Mouse (Mus musculus) limb, embryonic 11.5 days (tissue): ENCODE measurements at regions not wholly inside any gene's neighbourhood (a gene's known extent, or its start where the extent isn't known, plus 50 kb on each side); places are given as distances from the start of the nearest gene placed in this dataset.
A peak's percentile ranks its signal among the peaks of the same experiment; 100 is the strongest.

Experiments used
- ATAC-seq: fragments of 200-750 bp; cut with Nextera tagmentation; 2 replicates; pipeline ENCODE4 v1.8.0; 2017; ENCODE audit warnings: low read depth; ENCODE audit not compliant: insufficient number of reproducible peaks, low FRiP score, low TSS enrichment
- DNase-seq: peaks from one replicate; pipeline ENCODE4 v3.0.0-alpha.2; 2015; ENCODE audit warnings: low spot score
- H3K27ac ChIP-seq: fragments of 300-500 bp; sonication (generic); replicated peaks from 2 replicates; pipeline ENCODE4 v1.5.1; 2014; ENCODE audit warnings: low read depth, mild to moderate bottlenecking, low read length
- H3K27me3 ChIP-seq: fragments of 300-500 bp; sonication (generic); 2 replicates; pipeline ENCODE4 v1.6.1; 2014; ENCODE audit warnings: mild to moderate bottlenecking, low read length, mixed read lengths; ENCODE audit not compliant: control insufficient read depth, insufficient read depth
- H3K36me3 ChIP-seq: fragments of 300-500 bp; sonication (generic); 2 replicates; pipeline ENCODE4 v1.6.1; 2014; ENCODE audit warnings: mild to moderate bottlenecking, low read length, moderate library complexity, mixed read lengths; ENCODE audit not compliant: control insufficient read depth, insufficient read depth
- H3K4me1 ChIP-seq: fragments of 300-500 bp; sonication (generic); 2 replicates; pipeline ENCODE4 v1.6.1; 2014; ENCODE audit warnings: low read length, mixed read lengths; ENCODE audit not compliant: control insufficient read depth, insufficient read depth
- H3K4me2 ChIP-seq: fragments of 300-500 bp; sonication (generic); 2 replicates; pipeline ENCODE4 v1.6.1; 2014; ENCODE audit warnings: low read depth, mild to moderate bottlenecking, moderate library complexity; ENCODE audit not compliant: severe bottlenecking
- H3K4me3 ChIP-seq: fragments of 300-500 bp; sonication (generic); 2 replicates; pipeline ENCODE4 v1.5.1; 2014; ENCODE audit warnings: low read depth, low read length
- H3K9ac ChIP-seq: fragments of 300-500 bp; sonication (generic); 2 replicates; pipeline ENCODE4 v1.6.1; 2014; ENCODE audit warnings: mild to moderate bottlenecking, low read length
- H3K9me3 ChIP-seq: fragments of 300-500 bp; sonication (generic); 2 replicates; pipeline ENCODE4 v1.6.1; 2016; ENCODE audit warnings: low read length; ENCODE audit not compliant: control insufficient read depth
- WGBS: fragments of 180-500 bp; shearing (Covaris S2); extraction: QIAGEN DNeasy Blood & Tissue Kit; methylation state at CpG from one replicate; pipeline ENCODE4 v1.1.7; 2014; 5-methylcytosine and 5-hydroxymethylcytosine counted together

DNA sequence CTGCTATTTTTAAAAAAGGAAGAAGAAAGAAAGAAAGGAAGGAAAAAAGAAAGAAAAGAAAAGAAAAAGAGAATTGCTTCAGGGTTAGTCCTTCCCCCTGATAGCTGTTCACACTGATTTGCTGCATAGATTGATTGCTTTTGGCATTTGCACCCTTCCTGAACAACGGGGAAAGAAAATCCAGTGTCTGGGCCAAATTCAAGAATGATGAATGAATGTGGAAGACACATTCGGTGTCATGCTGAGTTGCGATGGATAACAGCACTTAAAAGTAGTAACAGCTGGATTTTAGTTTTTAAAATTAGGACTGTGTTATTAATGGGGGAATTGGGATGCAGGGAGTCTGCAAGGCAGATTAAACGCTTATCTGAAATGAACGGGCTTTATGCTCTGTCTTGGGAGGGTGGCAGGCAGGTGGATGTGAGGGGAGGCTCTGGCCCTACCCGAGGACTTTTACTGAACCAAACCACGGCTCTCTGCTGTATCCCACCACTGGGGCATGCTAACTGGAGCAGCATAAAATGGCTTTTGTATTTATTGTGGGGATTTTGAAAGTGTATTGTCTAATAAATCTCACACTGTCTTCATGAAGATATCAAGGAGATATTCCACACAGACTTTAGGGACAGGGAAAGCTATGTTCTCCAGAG, 114.4 kb downstream of the Lca5 start:
- Histone ChIP-seq H3K4me1 (no peaks in the 10 kb centered on the region), H3K36me3 (no peaks in the 10 kb centered on the region), H3K27me3 (no peaks in the 10 kb centered on the region), H3K9me3 (no peaks in the 10 kb centered on the region), H3K4me3 (no peak overlapping the region), H3K27ac (no peak overlapping the region), H3K9ac (no peak overlapping the region), H3K4me2 (no peak overlapping the region)
- DNase-seq (no peak), ATAC-seq (no peak)
- WGBS: 50% methylated on average over 7 of the region's 7 CpGs

DNA sequence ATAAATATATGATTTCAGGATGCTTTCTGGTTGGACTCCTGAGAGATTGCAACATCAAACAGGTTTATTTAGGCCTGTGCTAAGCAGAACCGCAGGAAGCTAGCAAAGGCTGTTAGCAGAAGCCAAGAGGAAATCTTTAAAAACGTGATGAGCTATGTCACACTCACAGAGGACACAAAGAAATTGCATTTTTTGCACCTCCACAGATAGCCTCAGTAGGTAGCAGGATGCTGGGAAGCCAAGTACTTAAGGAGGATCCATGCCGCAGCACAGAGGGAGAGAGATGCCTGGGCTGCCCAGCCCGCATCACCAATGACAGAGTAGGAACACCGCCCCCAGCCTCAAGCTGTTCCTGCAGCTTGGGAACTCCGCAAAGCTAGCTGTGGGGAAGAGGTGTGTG, 115.0 kb downstream of the Lca5 start:
- no peak overlapping the region for H3K4me3 ChIP-seq
- H3K4me1 ChIP-seq: no peaks in the 10 kb centered on the region
- no peak overlapping the region for H3K4me2 ChIP-seq
- H3K9me3 ChIP-seq: no peaks in the 10 kb centered on the region
- 12% methylated on average over 6 of the region's 6 CpGs for WGBS
- H3K27me3 ChIP-seq: no peaks in the 10 kb centered on the region
- H3K36me3 ChIP-seq: no peaks in the 10 kb centered on the region
- H3K9ac ChIP-seq: no peak overlapping the region
- ATAC-seq: no peak
- peak; percentile 44 for DNase-seq
- no peak overlapping the region for H3K27ac ChIP-seq

DNA sequence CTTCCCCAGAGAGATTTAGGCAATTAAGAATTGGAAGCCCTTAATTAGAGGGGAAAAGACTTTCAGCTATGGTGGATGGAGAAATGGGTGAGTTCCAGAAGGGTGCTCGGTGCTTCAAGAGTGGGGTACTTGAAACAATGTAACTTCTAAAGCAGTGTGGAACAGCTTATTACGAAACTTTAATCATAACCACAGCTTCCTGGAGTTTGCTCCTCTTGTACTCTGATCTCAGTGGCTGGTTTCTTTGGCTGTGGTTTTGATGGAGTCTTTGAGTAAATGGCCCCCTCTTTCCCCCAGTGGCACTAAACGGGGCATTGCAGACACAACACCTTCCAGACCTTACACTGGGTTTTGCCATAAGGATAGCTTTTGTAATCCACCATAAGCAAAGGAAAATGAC, 116.6 kb downstream of the Lca5 start:
- no peaks in the 10 kb centered on the region for H3K4me1 ChIP-seq
- 72% methylated on average over 3 of the region's 3 CpGs for WGBS
- no peak overlapping the region for H3K4me2 ChIP-seq
- no peak overlapping the region for H3K9ac ChIP-seq
- no peak overlapping the region for H3K27ac ChIP-seq
- DNase-seq (no peak), ATAC-seq (no peak)
- no peaks in the 10 kb centered on the region for H3K36me3 ChIP-seq
- H3K4me3 ChIP-seq: no peak overlapping the region
- H3K9me3 ChIP-seq: no peaks in the 10 kb centered on the region
- no peaks in the 10 kb centered on the region for H3K27me3 ChIP-seq

DNA sequence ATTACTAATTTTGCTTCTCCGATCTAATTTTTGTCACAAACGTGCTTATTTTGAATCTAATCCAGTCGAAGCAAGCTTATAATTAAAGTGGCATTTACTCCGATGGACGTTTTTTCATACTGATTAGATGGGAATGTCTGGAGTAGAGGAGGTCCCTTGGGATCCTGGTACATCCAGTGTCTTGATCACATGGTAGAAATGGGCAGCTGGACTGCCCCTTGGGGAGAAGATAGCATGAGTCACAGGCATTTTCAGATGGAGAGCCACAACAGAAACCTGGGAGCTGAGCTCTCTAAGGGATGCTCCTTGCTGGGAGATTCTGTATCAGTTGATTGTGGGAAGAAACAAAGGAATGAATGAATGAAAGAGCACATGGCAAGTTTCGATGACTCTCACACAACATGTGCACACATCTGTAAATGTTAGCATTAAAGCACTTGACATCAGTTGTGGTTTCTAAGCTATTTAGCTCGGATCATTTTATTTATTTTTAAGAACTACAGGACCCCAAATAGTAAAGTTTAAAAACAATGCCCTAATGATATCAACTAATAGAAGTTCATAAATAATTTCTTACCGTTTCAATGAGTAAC, 117.8 kb downstream of the Lca5 start:
- ATAC-seq: no peak
- 88% methylated on average over 8 of the region's 8 CpGs for WGBS

DNA sequence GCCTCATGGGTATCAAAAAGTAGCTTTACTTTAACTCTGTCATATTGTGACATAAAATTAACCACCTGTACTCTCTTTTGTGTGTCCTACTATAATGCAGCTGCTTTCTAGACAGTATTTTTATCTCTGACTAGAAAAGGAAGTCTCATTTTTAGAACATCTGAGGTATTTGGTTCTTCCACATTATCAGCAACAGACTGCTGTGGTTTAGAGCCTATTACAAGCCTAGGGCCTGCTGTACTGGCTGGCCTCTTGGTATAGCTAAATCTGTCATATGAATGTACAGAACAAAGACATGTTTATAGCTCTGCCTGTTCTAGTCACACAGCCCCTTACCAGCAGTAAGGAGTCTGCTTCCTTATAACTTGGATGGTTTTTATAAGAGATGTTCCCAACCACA, 119.1 kb downstream of the Lca5 start:
- H3K4me2 ChIP-seq: no peak overlapping the region
- no peak for ATAC-seq
- no peak overlapping the region for H3K27ac ChIP-seq

More for the DNA sequence above, 117.8 kb downstream of the Lca5 start:
- Histone ChIP-seq H3K4me2 (no peak overlapping the region), H3K36me3 (no peaks in the 10 kb centered on the region), H3K27ac (no peak overlapping the region), H3K9me3 (no peaks in the 10 kb centered on the region), H3K4me1 (no peaks in the 10 kb centered on the region), H3K27me3 (no peaks in the 10 kb centered on the region), H3K4me3 (no peak overlapping the region), H3K9ac (no peak overlapping the region)
- DNase-seq: no peak

GRCm38 (mm10) chr9:83320834-83321233, 120.1 kb downstream of the Lca5 start:
- 50% methylated on average over 4 of the region's 4 CpGs for whole genome bisulfite sequencing
- no peak for ATAC-seq
- no peaks in the 10 kb centered on the region for H3K9me3 ChIP-seq

More for the DNA sequence above, 119.1 kb downstream of the Lca5 start:
- no peak for DNase-seq
- no peaks in the 10 kb centered on the region for H3K4me1 ChIP-seq
- no peaks in the 10 kb centered on the region for H3K9me3 ChIP-seq
- no peak overlapping the region for H3K9ac ChIP-seq
- no peaks in the 10 kb centered on the region for H3K27me3 ChIP-seq
- H3K4me3 ChIP-seq: no peak overlapping the region
- H3K36me3 ChIP-seq: no peaks in the 10 kb centered on the region

GRCm38 (mm10) chr9:83316818-83317162, 124.1 kb downstream of the Lca5 start:
- no peak for DNase-seq
- H3K4me3 ChIP-seq: no peak overlapping the region
- no peak for ATAC-seq
- H3K9ac ChIP-seq: no peak overlapping the region
- no peak overlapping the region for H3K27ac ChIP-seq
- no peak overlapping the region for H3K4me2 ChIP-seq
- H3K9me3 ChIP-seq: no peaks in the 10 kb centered on the region
- 70% methylated on average over 2 of the region's 2 CpGs for WGBS
- no peaks in the 10 kb centered on the region for H3K36me3 ChIP-seq
- H3K4me1 ChIP-seq: no peaks in the 10 kb centered on the region
- no peaks in the 10 kb centered on the region for H3K27me3 ChIP-seq

More at GRCm38 (mm10) chr9:83320834-83321233, 120.1 kb downstream of the Lca5 start:
- H3K4me3 ChIP-seq: no peak overlapping the region
- H3K9ac ChIP-seq: no peak overlapping the region
- no peak for DNase-seq
- H3K27me3 ChIP-seq: no peaks in the 10 kb centered on the region
- no peaks in the 10 kb centered on the region for H3K36me3 ChIP-seq
- no peaks in the 10 kb centered on the region for H3K4me1 ChIP-seq
- no peak overlapping the region for H3K4me2 ChIP-seq
- H3K27ac ChIP-seq: no peak overlapping the region

- ATAC-seq (no peak), DNase-seq (no peak)
- Histone ChIP-seq H3K36me3 (no peaks in the 10 kb centered on the region), H3K4me1 (no peaks in the 10 kb centered on the region), H3K27me3 (no peaks in the 10 kb centered on the region), H3K4me3 (no peak overlapping the region), H3K4me2 (no peak overlapping the region), H3K9me3 (no peaks in the 10 kb centered on the region), H3K9ac (no peak overlapping the region), H3K27ac (no peak overlapping the region)
- 79% methylated on average over 10 of the region's 10 CpGs for WGBS
Measured at GRCm38 (mm10) chr9:83315941-83316817, 124.7 kb downstream of the Lca5 start.
